Mouse (Mus musculus): Measurements from ENCODE around the gene Slc2a12.

DNA sequence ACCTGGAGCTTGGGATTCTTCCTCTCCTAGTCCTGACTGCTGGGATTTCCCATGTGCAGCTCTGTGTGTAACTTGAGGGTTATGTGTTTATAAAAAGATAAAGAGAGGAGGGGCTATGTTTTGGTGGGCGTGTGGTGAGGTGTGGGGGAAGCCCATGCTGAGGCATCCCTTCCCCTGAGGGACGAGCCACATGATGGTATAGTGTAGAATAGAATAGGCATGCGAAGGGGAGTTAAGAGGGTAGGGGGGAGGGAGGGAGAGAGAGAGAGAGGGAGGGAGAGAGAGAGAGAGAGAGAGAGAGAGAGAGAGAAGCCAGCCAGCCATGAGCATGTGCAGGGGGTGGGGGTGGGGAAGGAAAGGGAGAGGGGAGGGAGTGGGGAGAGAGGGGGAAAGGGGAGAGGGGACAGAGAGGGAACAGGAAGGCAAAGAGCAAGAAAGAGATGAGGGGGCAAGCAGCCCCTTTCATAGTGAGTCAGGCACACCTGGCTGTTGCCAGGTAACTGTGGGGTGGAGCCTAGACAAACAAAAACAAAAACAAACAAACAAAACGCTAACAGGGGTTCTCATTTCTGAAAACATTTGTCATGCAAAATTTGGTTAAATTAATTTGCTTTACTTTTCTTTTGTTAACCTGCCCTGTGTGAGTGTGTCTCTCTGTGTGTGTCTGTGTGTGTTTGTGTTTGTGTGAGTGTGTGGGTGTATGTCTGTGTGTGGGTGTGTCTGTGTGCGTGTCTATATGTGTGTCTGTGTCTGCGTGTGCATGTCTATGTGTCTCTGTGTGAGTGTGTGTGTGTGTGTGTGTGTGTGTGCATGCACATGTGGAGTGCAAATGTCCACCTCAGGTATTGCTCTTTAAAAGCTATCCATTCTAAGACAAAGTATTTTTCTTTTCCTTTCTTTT, 11.2 kb upstream of the Slc2a12 start:
- no peak for TF ChIP-seq POLR2A (IDR thresholded peaks at IDR 0.05; ENCODE audit: borderline replicate concordance, extremely low read depth, insufficient read depth, insufficient read length, poor library complexity, severe bottlenecking)
- no peak for TF ChIP-seq CTCF (IDR thresholded peaks at IDR 0.05; ENCODE audit: borderline replicate concordance, extremely low read depth, insufficient read depth, insufficient read length)

All from brain, embryonic 14.5 days (tissue).